Mouse (Mus musculus) kidney, embryonic 16.5 days (tissue): ENCODE data around the gene Lamp3. TPM values are rescaled to one million over a fixed set of nuclear protein-coding genes. Genes with fewer than 3 reads are reported as not detected.
"Not testable (repeated sequence)": the region's sequence is repeated elsewhere in the genome, so short reads cannot be mapped to it uniquely, and the experiment has no call there.

Experiments used
- ATAC-seq: fragments of 200-750 bp; cut with Nextera tagmentation; 2 replicates; pipeline ENCODE4 v1.8.0; 2017; ENCODE audit warnings: moderate TSS enrichment; ENCODE audit not compliant: low FRiP score, low TSS enrichment
- H3K27ac ChIP-seq: fragments of 300-500 bp; sonication (generic); 2 replicates; pipeline ENCODE4 v1.5.1; 2014; ENCODE audit warnings: low read length
- H3K27me3 ChIP-seq: fragments of 300-500 bp; sonication (generic); 2 replicates; pipeline ENCODE4 v1.6.1; 2014; ENCODE audit warnings: low read length, control low read depth, mixed read lengths; ENCODE audit not compliant: insufficient read depth
- H3K36me3 ChIP-seq: fragments of 300-500 bp; sonication (generic); 2 replicates; pipeline ENCODE4 v1.6.1; 2014; ENCODE audit warnings: low read length, control low read depth, mixed read lengths; ENCODE audit not compliant: insufficient read depth
- H3K4me1 ChIP-seq: fragments of 300-500 bp; sonication (generic); 2 replicates; pipeline ENCODE4 v1.6.1; 2014; ENCODE audit warnings: low read length, control low read depth, mixed read lengths; ENCODE audit not compliant: insufficient read depth
- H3K4me2 ChIP-seq: fragments of 300-500 bp; sonication (generic); replicated peaks from 2 replicates; pipeline ENCODE4 v1.6.1; 2014; ENCODE audit warnings: low read depth, low read length
- H3K4me3 ChIP-seq: fragments of 300-500 bp; sonication (generic); 2 replicates; pipeline ENCODE4 v1.5.1; 2014; ENCODE audit warnings: mild to moderate bottlenecking, low read length
- H3K9ac ChIP-seq: fragments of 300-500 bp; sonication (generic); replicated peaks from 2 replicates; pipeline ENCODE4 v1.6.1; 2014; ENCODE audit warnings: low read length
- H3K9me3 ChIP-seq: fragments of 300-500 bp; sonication (generic); 2 replicates; pipeline ENCODE4 v1.6.1; 2016; ENCODE audit warnings: low read length, control low read depth
- WGBS: fragments of 180-500 bp; shearing (Covaris S2); extraction: QIAGEN DNeasy Blood & Tissue Kit; methylation state at CpG from one replicate; pipeline ENCODE4 v1.1.7; 2014; 5-methylcytosine and 5-hydroxymethylcytosine counted together
- polyA plus RNA-seq: library from polyadenylated mRNA; unstranded; fragments of >200 nt; fragmentation: Nextera tagmentation; extraction: Ambion mirVana; gene quantifications from 2 replicates; pipeline ENCODE4 v1.2.1, GENCODE M21; 2015

Gene Lamp3
- 0.10 and 0.52 TPM in 2 replicates for polyA plus RNA-seq

- Histone ChIP-seq H3K27ac (no peak within 1 kb of the TSS), H3K36me3 (no peaks in the 10 kb centered on the region), H3K9me3 (no peaks in the 10 kb centered on the region), H3K27me3 (no peaks in the 10 kb centered on the region), H3K9ac (no peak within 1 kb of the TSS), H3K4me1 (no peaks in the 10 kb centered on the region), H3K4me3 (no peak within 1 kb of the TSS), H3K4me2 (no peak within 1 kb of the TSS)
- ATAC-seq = no peak
These were observed at the start of gene Lamp3 for GRCm38 (mm10) chr16:19706216-19706615. Gene Lamp3, minus strand, starts transcription at chr16:19706375.

- Histone ChIP-seq H3K27ac (no peak overlapping the region), H3K4me3 (no peak overlapping the region), H3K36me3 (no peaks in the 10 kb centered on the region), H3K9me3 (no peaks in the 10 kb centered on the region), H3K4me2 (no peak overlapping the region), H3K27me3 (no peaks in the 10 kb centered on the region), H3K9ac (no peak overlapping the region), H3K4me1 (no peaks in the 10 kb centered on the region)
- WGBS = 89% methylated on average over 1 of the region's 1 CpGs
- ATAC-seq = no peak
These were observed 26.7 kb upstream of the Lamp3 start for GRCm38 (mm10) chr16:19732896-19733295.

GRCm38 (mm10) chr16:19724139-19724538 lies 18.0 kb upstream of the Lamp3 start:
- H3K27ac ChIP-seq, H3K4me3 ChIP-seq, H3K9me3 ChIP-seq, H3K4me1 ChIP-seq, H3K27me3 ChIP-seq, H3K4me2 ChIP-seq, ATAC-seq, H3K36me3 ChIP-seq, H3K9ac ChIP-seq: not testable (repeated sequence)
- WGBS = 36% methylated on average over 2 of the region's 2 CpGs

GRCm38 (mm10) chr16:19720959-19721358 lies 14.8 kb upstream of the Lamp3 start:
- H3K9ac ChIP-seq = no peak overlapping the region
- H3K4me2 ChIP-seq = no peak overlapping the region
- H3K4me1 ChIP-seq = no peaks in the 10 kb centered on the region
- H3K27me3 ChIP-seq = no peaks in the 10 kb centered on the region
- ATAC-seq = no peak
- H3K36me3 ChIP-seq = no peaks in the 10 kb centered on the region
- H3K27ac ChIP-seq = no peak overlapping the region
- no peaks in the 10 kb centered on the region for H3K9me3 ChIP-seq
- 56% methylated on average over 2 of the region's 2 CpGs for WGBS
- no peak overlapping the region for H3K4me3 ChIP-seq

- Histone ChIP-seq H3K4me1 (no peaks in the 10 kb centered on the region), H3K4me2 (no peak overlapping the region), H3K9me3 (no peaks in the 10 kb centered on the region), H3K36me3 (no peaks in the 10 kb centered on the region), H3K27ac (no peak overlapping the region), H3K4me3 (no peak overlapping the region), H3K27me3 (no peaks in the 10 kb centered on the region), H3K9ac (no peak overlapping the region)
- 85% methylated on average over 1 of the region's 1 CpGs for WGBS
- ATAC-seq = no peak
These were observed 1.2 kb upstream of the Lamp3 start for GRCm38 (mm10) chr16:19707381-19707780.

GRCm38 (mm10) chr16:19699207-19699606 lies 7.0 kb downstream of the Lamp3 start:
- H3K4me1 ChIP-seq = no peaks in the 10 kb centered on the region
- H3K27ac ChIP-seq = no peak overlapping the region
- no peak overlapping the region for H3K4me2 ChIP-seq
- H3K9ac ChIP-seq = no peak overlapping the region
- no peak for ATAC-seq
- H3K4me3 ChIP-seq = no peak overlapping the region
- H3K27me3 ChIP-seq = no peaks in the 10 kb centered on the region
- no peaks in the 10 kb centered on the region for H3K9me3 ChIP-seq
- H3K36me3 ChIP-seq = no peaks in the 10 kb centered on the region

GRCm38 (mm10) chr16:19670768-19671357 lies 35.3 kb downstream of the Lamp3 start:
- H3K27me3 ChIP-seq = no peaks in the 10 kb centered on the region
- no peaks in the 10 kb centered on the region for H3K4me1 ChIP-seq
- H3K36me3 ChIP-seq = no peaks in the 10 kb centered on the region
- no peaks in the 10 kb centered on the region for H3K9me3 ChIP-seq
- WGBS = 76% methylated on average over 2 of the region's 2 CpGs
- no peak overlapping the region for H3K27ac ChIP-seq
- no peak overlapping the region for H3K4me3 ChIP-seq
- no peak overlapping the region for H3K9ac ChIP-seq
- ATAC-seq = no peak
- H3K4me2 ChIP-seq = no peak overlapping the region

GRCm38 (mm10) chr16:19666312-19666711 lies 39.9 kb downstream of the Lamp3 start:
- Histone ChIP-seq H3K4me3 (no peak overlapping the region), H3K9me3 (no peaks in the 10 kb centered on the region), H3K4me1 (no peaks in the 10 kb centered on the region), H3K27me3 (no peaks in the 10 kb centered on the region), H3K27ac (no peak overlapping the region), H3K4me2 (no peak overlapping the region), H3K36me3 (no peaks in the 10 kb centered on the region), H3K9ac (no peak overlapping the region)
- 53% methylated on average over 1 of the region's 1 CpGs for WGBS
- no peak for ATAC-seq

- no peaks in the 10 kb centered on the region for H3K4me1 ChIP-seq
- no peak within 1 kb of the TSS for H3K27ac ChIP-seq
- no peak within 1 kb of the TSS for H3K9ac ChIP-seq
- no peaks in the 10 kb centered on the region for H3K27me3 ChIP-seq
- H3K4me2 ChIP-seq = no peak within 1 kb of the TSS
- H3K36me3 ChIP-seq = no peaks in the 10 kb centered on the region
- no peak within 1 kb of the TSS for H3K4me3 ChIP-seq
- WGBS = 79% methylated on average over 1 of the region's 1 CpGs
- no peak for ATAC-seq
- H3K9me3 ChIP-seq = no peaks in the 10 kb centered on the region
These were observed 76.4 kb downstream of the Lamp3 start, which contains the start of gene Olfr171 for GRCm38 (mm10) chr16:19629816-19630215. Gene Olfr171, minus strand, starts transcription at chr16:19629916.

- H3K4me3 ChIP-seq, H3K27me3 ChIP-seq, H3K27ac ChIP-seq, H3K36me3 ChIP-seq, H3K9ac ChIP-seq, ATAC-seq, H3K4me1 ChIP-seq, H3K9me3 ChIP-seq, H3K4me2 ChIP-seq: not testable (repeated sequence)
- 81% methylated on average over 2 of the region's 2 CpGs for WGBS
These were observed 94.4 kb downstream of the Lamp3 start, which contains the start of gene Olfr170 for GRCm38 (mm10) chr16:19611782-19612181. Gene Olfr170, minus strand, starts transcription at chr16:19611882.
